Mouse (Mus musculus): Measurements from ENCODE around the gene Aar2. TPM values are rescaled to one million over a fixed set of nuclear protein-coding genes. Genes with fewer than 3 reads are reported as not detected.

The Aar2 gene
- total and polyA plus RNA-seq, 3 experiments: 28.2 to 34.1 TPM; not detected in 1

DNA sequence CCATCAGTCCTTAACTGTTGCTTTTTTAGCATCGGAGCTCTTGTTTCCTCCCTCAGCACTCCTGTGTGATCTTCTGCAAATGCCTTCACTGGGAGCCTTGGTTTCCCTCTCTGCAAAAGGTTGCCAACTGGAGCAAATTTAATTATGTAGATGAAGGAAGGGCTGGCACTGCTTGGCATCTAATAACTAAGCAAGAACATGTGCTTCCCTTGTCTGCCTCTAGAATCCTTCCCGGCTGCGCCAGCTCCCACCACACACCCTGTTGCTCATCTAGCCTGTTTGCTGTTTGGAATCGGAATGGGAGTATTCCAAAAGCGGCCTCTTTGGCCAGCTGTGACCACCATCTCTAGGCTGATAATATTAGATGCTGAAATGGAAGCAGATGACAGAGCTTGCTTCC lies 27.8 kb upstream of the Aar2 start (continued):
- no peak for TF ChIP-seq POLR2AphosphoS2 (IDR thresholded peaks at IDR 0.05; ENCODE audit: low read length)
- TF ChIP-seq POLR2AphosphoS5 (IDR thresholded peaks at IDR 0.05; ENCODE audit: borderline replicate concordance, low read depth, low read length): no peak
- no peak for TF ChIP-seq KAT2A (conservative IDR thresholded peaks at IDR 0.05; ENCODE audit: low read depth, low read length)
- TF ChIP-seq USF2 (IDR thresholded peaks at IDR 0.05; ENCODE audit: borderline replicate concordance in 1 of 2, insufficient read depth in 1 of 2, low read depth in 1 of 2, low read length in 2 of 2): no peak
- no peak for TF ChIP-seq UBTF (IDR thresholded peaks at IDR 0.05; ENCODE audit: borderline replicate concordance, insufficient read depth, low read depth, low read length)

DNA sequence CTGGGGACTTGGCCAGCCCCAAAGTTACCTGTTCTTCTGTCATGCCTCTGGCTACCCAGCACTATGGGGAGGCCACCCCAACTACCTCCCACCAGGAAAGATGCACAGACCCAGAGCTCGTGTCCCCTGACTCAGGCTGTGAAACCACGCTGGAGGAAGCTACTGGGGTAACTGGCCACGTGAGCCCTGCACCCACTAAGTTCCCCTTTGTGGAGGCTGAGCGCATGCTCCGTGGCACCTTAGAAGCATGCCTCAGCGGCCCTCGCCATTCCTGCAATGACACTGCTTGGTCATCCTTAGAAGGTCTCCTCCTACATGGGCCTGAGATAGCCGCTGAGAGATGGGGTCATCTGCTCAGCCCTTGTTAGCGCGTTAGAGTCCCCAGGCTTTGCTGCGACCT lies 24.4 kb upstream of the Aar2 start:
- no peaks in the 10 kb centered on the region for H3K9me3 ChIP-seq (replicated peaks; ENCODE audit: insufficient read depth, low read length)
- H3K79me2 ChIP-seq (ENCODE audit: control insufficient read depth, insufficient read depth, low read length, poor library complexity): no peaks in the 10 kb centered on the region
- DNase-seq (ENCODE audit: low read depth, low spot score): no peak
- H3K36me3 ChIP-seq (ENCODE audit: control insufficient read depth in 1 of 2, insufficient read depth in 2 of 2, low read length in 2 of 2): no peaks in the 10 kb centered on the region
- no peaks in the 10 kb centered on the region for H3K27me3 ChIP-seq (ENCODE audit: control insufficient read depth in 1 of 2, insufficient read depth in 2 of 2, low read length in 2 of 2)
- H3K4me3 ChIP-seq (ENCODE audit: control insufficient read depth in 1 of 2, insufficient read depth in 1 of 2, low read depth in 2 of 2, low read length in 2 of 2): no peak overlapping the region
- H3K4me1 ChIP-seq (ENCODE audit: control insufficient read depth in 1 of 2, insufficient read depth in 2 of 2, low read length in 2 of 2): no peaks in the 10 kb centered on the region
- TF ChIP-seq NELFE (IDR thresholded peaks at IDR 0.05; ENCODE audit: low read depth, low read length): no peak
- TF ChIP-seq MYC (IDR thresholded peaks at IDR 0.05; ENCODE audit: low read depth, low read length): no peak
- TF ChIP-seq GATA1 (IDR thresholded peaks at IDR 0.05; ENCODE audit: low read depth, low read length): no peak
- no peak for TF ChIP-seq ZNF384 (IDR thresholded peaks at IDR 0.05; ENCODE audit: low read depth, low read length)
- TF ChIP-seq TBP (IDR thresholded peaks at IDR 0.05; ENCODE audit: low read depth, low read length): no peak
- TF ChIP-seq TCF12 (IDR thresholded peaks at IDR 0.05; ENCODE audit: low read depth, low read length): no peak
- no peak for TF ChIP-seq GABPA (IDR thresholded peaks at IDR 0.05; ENCODE audit: low read depth, low read length)
- no peak for TF ChIP-seq MYB (IDR thresholded peaks at IDR 0.05; ENCODE audit: low read depth, low read length)
- no peak for TF ChIP-seq KAT2A (conservative IDR thresholded peaks at IDR 0.05; ENCODE audit: low read depth, low read length)
- no peak for TF ChIP-seq SMC3 (IDR thresholded peaks at IDR 0.05; ENCODE audit: low read depth, low read length)
- H3K27ac ChIP-seq (ENCODE audit: control insufficient read depth, low read depth, low read length): no peak overlapping the region
- no peak overlapping the region for H3K9ac ChIP-seq (ENCODE audit: control insufficient read depth, low read depth, low read length, poor library complexity, severe bottlenecking)

- no peaks in the 10 kb centered on the region for H3K4me1 ChIP-seq (ENCODE audit: control insufficient read depth in 1 of 2, insufficient read depth in 2 of 2, low read length in 2 of 2)
- DNase-seq (ENCODE audit: low read depth, low spot score): no peak
- TF ChIP-seq UBTF (IDR thresholded peaks at IDR 0.05; ENCODE audit: borderline replicate concordance, insufficient read depth, low read depth, low read length): no peak
- TF ChIP-seq CTCF (IDR thresholded peaks at IDR 0.05 in 2 of 3, conservative IDR thresholded peaks at IDR 0.05 in 1 of 3; ENCODE audit: control insufficient read depth in 1 of 3, insufficient read depth in 1 of 3, low read depth in 2 of 3, low read length in 3 of 3, poor library complexity in 1 of 3, severe bottlenecking in 1 of 3): no peak
- TF ChIP-seq KAT2A (conservative IDR thresholded peaks at IDR 0.05; ENCODE audit: low read depth, low read length): no peak
- TF ChIP-seq MAZ (IDR thresholded peaks at IDR 0.05; ENCODE audit: low read depth, low read length): no peak
- TF ChIP-seq MAFK (IDR thresholded peaks at IDR 0.05; ENCODE audit: borderline replicate concordance, low read depth, low read length): no peak
- TF ChIP-seq ZKSCAN1 (IDR thresholded peaks at IDR 0.05; ENCODE audit: low read depth, low read length): no peak
- no peak for TF ChIP-seq ELF1 (IDR thresholded peaks at IDR 0.05; ENCODE audit: low read depth, low read length)
- TF ChIP-seq TAL1 (IDR thresholded peaks at IDR 0.05; ENCODE audit: low read length): no peak
- TF ChIP-seq TCF12 (IDR thresholded peaks at IDR 0.05; ENCODE audit: low read depth, low read length): no peak
- TF ChIP-seq CHD1 (IDR thresholded peaks at IDR 0.05; ENCODE audit: low read depth, low read length): no peak
- TF ChIP-seq ZC3H11A (IDR thresholded peaks at IDR 0.05; ENCODE audit: low read depth, low read length): no peak
- TF ChIP-seq BHLHE40 (IDR thresholded peaks at IDR 0.05; ENCODE audit: borderline replicate concordance, low read depth, low read length): no peak
- no peak for TF ChIP-seq MAX (IDR thresholded peaks at IDR 0.05; ENCODE audit: low read length)
- TF ChIP-seq USF1 (IDR thresholded peaks at IDR 0.05; ENCODE audit: low read depth, low read length): no peak
- no peak for TF ChIP-seq TBP (IDR thresholded peaks at IDR 0.05; ENCODE audit: low read depth, low read length)
- TF ChIP-seq NRF1 (IDR thresholded peaks at IDR 0.05; ENCODE audit: insufficient read depth, low read depth, low read length, poor library complexity, severe bottlenecking): no peak
- TF ChIP-seq ZNF384 (IDR thresholded peaks at IDR 0.05; ENCODE audit: low read depth, low read length): no peak
- no peaks in the 10 kb centered on the region for H3K9me3 ChIP-seq (replicated peaks; ENCODE audit: insufficient read depth, low read length)
- H3K79me2 ChIP-seq (ENCODE audit: control insufficient read depth, insufficient read depth, low read length, poor library complexity): no peaks in the 10 kb centered on the region
- H3K36me3 ChIP-seq (ENCODE audit: control insufficient read depth in 1 of 2, insufficient read depth in 2 of 2, low read length in 2 of 2): no peaks in the 10 kb centered on the region
- H3K9ac ChIP-seq (ENCODE audit: control insufficient read depth, low read depth, low read length, poor library complexity, severe bottlenecking): no peak overlapping the region
- H3K4me3 ChIP-seq (ENCODE audit: control insufficient read depth in 1 of 2, insufficient read depth in 1 of 2, low read depth in 2 of 2, low read length in 2 of 2): no peak overlapping the region
- no peaks in the 10 kb centered on the region for H3K27me3 ChIP-seq (ENCODE audit: control insufficient read depth in 1 of 2, insufficient read depth in 2 of 2, low read length in 2 of 2)
- no peak overlapping the region for H3K27ac ChIP-seq (ENCODE audit: control insufficient read depth, low read depth, low read length)
These were observed 23.3 kb upstream of the Aar2 start for GRCm38 (mm10) chr2:156524078-156524477.

Data from MEL (cell line).